Mouse (Mus musculus): Measurements from ENCODE around the gene Trim45. TPM values are rescaled to one million over a fixed set of nuclear protein-coding genes. Genes with fewer than 3 reads are reported as not detected.

Trim45 gene
- polyA plus RNA-seq, 1 experiment from 2014 or later = 8.0 TPM

- Histone ChIP-seq H3K9ac (replicated peaks) (no peak overlapping the region), H3K9me3 (no peaks in the 10 kb centered on the region), H3K27me3 (peaks cover 3% of the 10 kb centered on the region; the same call in 1 of the 2 replicates), H3K4me1 (peaks cover 7% of the 10 kb centered on the region; the same call in 1 of the 2 replicates), H3K27ac (replicated peaks) (no peak overlapping the region), H3K4me3 (no peak overlapping the region), H3K36me3 (no peaks in the 10 kb centered on the region), H3K4me2 (replicated peaks) (no peak overlapping the region)
- 82% methylated on average over 8 of the region's 8 CpGs for WGBS
- ATAC-seq (ENCODE audit: low FRiP score, low read depth) = no peak
Measured at GRCm38 (mm10) chr3:100979290-100979689, 57.3 kb downstream of the Trim45 start.

Other genes with a start within 250 kb of the Trim45 start
- 61.3 and 62.9 TPM in 2 replicates for gene Man1a2, start 236.7 kb upstream of the Trim45 start, polyA plus RNA-seq (2016; fragmentation: Nextera tagmentation; extraction: Ambion mirVana)
- 0.17 TPM in 1 of 2 replicates, not detected in the other for gene Vtcn1, start 96.7 kb upstream of the Trim45 start, polyA plus RNA-seq (2016; fragmentation: Nextera tagmentation; extraction: Ambion mirVana)
- gene Ttf2, start 47.5 kb downstream of the Trim45 start, polyA plus RNA-seq (2016; fragmentation: Nextera tagmentation; extraction: Ambion mirVana) = 21.2 and 22.4 TPM in 2 replicates
- gene Cd101, start 107.4 kb downstream of the Trim45 start, polyA plus RNA-seq (2016; fragmentation: Nextera tagmentation; extraction: Ambion mirVana) = not detected in 2 replicates
- 1.9 and 2.6 TPM in 2 replicates for gene Ptgfrn, start 188.1 kb downstream of the Trim45 start, polyA plus RNA-seq (2016; fragmentation: Nextera tagmentation; extraction: Ambion mirVana)

Measured in midbrain, embryonic 12.5 days (tissue).